In the genomic region with DNA sequence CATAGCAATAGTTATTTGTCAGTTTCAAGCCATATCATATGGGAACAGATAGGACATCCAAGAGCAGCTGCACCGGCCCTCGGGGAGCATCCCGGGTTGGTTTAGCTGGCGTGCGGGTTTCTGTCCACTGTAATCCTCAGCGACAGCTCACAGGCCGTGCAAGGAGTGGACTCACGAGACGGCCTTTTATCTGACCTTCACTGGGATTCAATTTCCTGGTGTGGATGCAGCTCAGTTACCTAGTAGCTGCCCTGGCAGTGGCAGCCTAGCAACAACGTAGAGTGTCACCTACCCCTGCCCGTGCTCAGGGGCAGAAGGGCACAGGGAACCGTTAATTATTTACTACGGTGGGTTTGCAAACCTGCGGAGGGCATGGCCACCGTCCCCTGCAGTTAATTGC, we compare ENCODE assay signal across 11 mouse cellular contexts. TPM values are rescaled to one million over a fixed set of nuclear protein-coding genes. Genes with fewer than 3 reads are reported as not detected.
DNase-seq lines count a peak whose midpoint lies in the region; ATAC-seq lines count a peak whose summit lies in the region.
"Had no signal": no experiment of that assay in that cellular context is flagged by ENCODE, and none has a peak within 500 bp of the region (broad histone marks: within the 10 kb centered on the region; RNA-seq: fewer than 3 reads in every experiment).

No protein-coding gene starts in this region.

- no peaks in the 10 kb centered on the region for H3K27me3 ChIP-seq in heart, embryonic 10.5 days (ENCODE audit: insufficient read depth, poor library complexity, severe bottlenecking)
- no peaks in the 10 kb centered on the region for H3K27me3 ChIP-seq in intestine, embryonic 16.5 days (replicated peaks; ENCODE audit: control insufficient read depth, insufficient read depth, low read length)
- no peaks in the 10 kb centered on the region for H3K27me3 ChIP-seq in midbrain, embryonic 16.5 days (ENCODE audit: control insufficient read depth, insufficient read depth, low read depth, low read length)
- H3K27me3 ChIP-seq: heart, embryonic 12.5 days had no signal

- H3K36me3 ChIP-seq in heart, embryonic 10.5 days = no peaks in the 10 kb centered on the region
- H3K36me3 ChIP-seq in intestine, embryonic 16.5 days (ENCODE audit: control insufficient read depth, insufficient read depth, low read length) = no peaks in the 10 kb centered on the region
- H3K36me3 ChIP-seq in midbrain, embryonic 16.5 days (ENCODE audit: control insufficient read depth, insufficient read depth, low read length) = no peaks in the 10 kb centered on the region
- H3K36me3 ChIP-seq: heart, embryonic 12.5 days had no signal

- peaks cover 29% of the 10 kb centered on the region for H3K4me1 ChIP-seq in heart, embryonic 10.5 days
- 0 out of 2 replicates have a peak, but pooled peaks cover 4% of the 10 kb centered on the region for H3K4me1 ChIP-seq in intestine, embryonic 16.5 days (ENCODE audit: control insufficient read depth, insufficient read depth, low read length)
- no peaks in the 10 kb centered on the region; the same call in 1 of the 2 replicates for H3K4me1 ChIP-seq in midbrain, embryonic 16.5 days (ENCODE audit: control insufficient read depth, insufficient read depth, low read length)

- ATAC-seq in intestine, embryonic 16.5 days = peak; percentile 74
- peak; percentile 54; the same call in 1 of the 2 replicates for ATAC-seq in midbrain, embryonic 16.5 days
- ATAC-seq in granulocyte monocyte progenitor cell, adult 5-6 weeks (replicated peaks; ENCODE audit: poor library complexity, severe bottlenecking) = no peak

- peak overlapping the region; percentile 24; the same call in 1 of the 2 replicates for H3K27ac ChIP-seq in heart, embryonic 10.5 days
- no peak overlapping the region for H3K27ac ChIP-seq in intestine, embryonic 16.5 days (ENCODE audit: low read length)
- H3K27ac ChIP-seq in midbrain, embryonic 16.5 days (ENCODE audit: low read length) = no peak overlapping the region
- H3K27ac ChIP-seq: gastrocnemius, adult 2 months had no signal

- 51% methylated on average over 15 of the region's 15 CpGs for WGBS in heart, embryonic 10.5 days
- WGBS in intestine, embryonic 16.5 days = 33% methylated on average over 15 of the region's 15 CpGs
- WGBS in midbrain, embryonic 16.5 days = 30% methylated on average over 15 of the region's 15 CpGs

- H3K9ac ChIP-seq in intestine, embryonic 16.5 days (ENCODE audit: low read depth, low read length) = no peak overlapping the region
- H3K9ac ChIP-seq in midbrain, embryonic 16.5 days (ENCODE audit: low read depth, low read length) = no peak overlapping the region
- H3K9ac ChIP-seq: heart, embryonic 12.5 days had no signal

- H3K9me3 ChIP-seq in heart, embryonic 10.5 days = 0 out of 2 replicates have a peak, but pooled peaks cover 4% of the 10 kb centered on the region
- H3K9me3 ChIP-seq in intestine, embryonic 16.5 days (ENCODE audit: control insufficient read depth, low read length) = no peaks in the 10 kb centered on the region
- no peaks in the 10 kb centered on the region for H3K9me3 ChIP-seq in midbrain, embryonic 16.5 days (replicated peaks; ENCODE audit: control insufficient read depth, low read length, poor library complexity, severe bottlenecking)

- no peak overlapping the region for H3K4me3 ChIP-seq in heart, embryonic 10.5 days
- H3K4me3 ChIP-seq in intestine, embryonic 16.5 days (ENCODE audit: low read length) = no peak overlapping the region
- no peak overlapping the region for H3K4me3 ChIP-seq in midbrain, embryonic 16.5 days (ENCODE audit: low read depth, low read length)
- H3K4me3 ChIP-seq: gastrocnemius, adult 2 months; heart, embryonic 12.5 days had no signal

- no peak for DNase-seq in heart, embryonic 10.5 days (ENCODE audit: low spot score)
- DNase-seq in heart, adult 8-10 months (ENCODE audit: low spot score) = no peak
- peak; percentile 56 to 69 for DNase-seq in kidney, postnatal 4 days
- no peak for DNase-seq in left cerebral cortex, postnatal 10 days (ENCODE audit: extremely low spot score in 1 of 2, low spot score in 2 of 2)
- DNase-seq in spleen, postnatal 36 days (ENCODE audit: low spot score in 2 of 2) = no peak
- DNase-seq: gastrocnemius, adult 2 months; lung, postnatal 36 days had no signal

- H3K4me2 ChIP-seq in intestine, embryonic 16.5 days (ENCODE audit: low read depth, low read length) = 0 out of 2 replicates have a peak overlapping the region, but pooled peaks have one; percentile 5
- H3K4me2 ChIP-seq in midbrain, embryonic 16.5 days (ENCODE audit: low read length) = no peak overlapping the region
- H3K4me2 ChIP-seq: heart, embryonic 12.5 days had no signal

- intact Hi-C loops in left cerebral cortex, postnatal 10 days (cut with DNase I) = no loop called here

RNA-seq across cellular contexts. Expression of a gene that starts 50.2 kb away (rescaled TPM):
- polyA plus RNA-seq in heart, embryonic 10.5 days (2016; fragmentation: Nextera tagmentation; extraction: Ambion mirVana) = 3.1 and 3.4 TPM in 2 replicates
- total RNA-seq in heart, adult 8-10 months (2022) = 10 to 100 TPM; 16.7 to 21.8 (median 19.0) TPM
- polyA plus RNA-seq in intestine, embryonic 16.5 days (2015; fragmentation: Nextera tagmentation; extraction: Ambion mirVana) = 1.2 and 1.4 TPM in 2 replicates
- polyA plus RNA-seq in midbrain, embryonic 16.5 days (2015; fragmentation: Nextera tagmentation; extraction: Ambion mirVana) = 0.55 and 0.68 TPM in 2 replicates
- 1 to 10 TPM; 3.1 to 4.3 TPM for total RNA-seq in left cerebral cortex, postnatal 10 days (2021)
- total RNA-seq in granulocyte monocyte progenitor cell, adult 5-6 weeks (2014; fragmentation: Nextera tagmentation) = 2.3 and 5.3 TPM in 2 replicates
- total RNA-seq in granulocyte monocyte progenitor cell, adult 5-6 weeks (2017) = 2.7 and 3.6 TPM in 2 replicates

Comparison
In these comparisons a context has a peak if more than half of its experiments do, and no peak if none do; other contexts are left out.
1. DNase-seq: peak in kidney, postnatal 4 days (2 of 2); none in heart, embryonic 10.5 days (single experiment), heart, adult 8-10 months (single experiment), left cerebral cortex, postnatal 10 days (0 of 2) and spleen, postnatal 36 days (0 of 2).